Mouse (Mus musculus) Patski (cell line): Measurements from ENCODE around the gene Aldh4a1. TPM values are rescaled to one million over a fixed set of nuclear protein-coding genes. Genes with fewer than 3 reads are reported as not detected.

Experiments used
- ATAC-seq: fragments of 100-300 bp; one replicate; pipeline ENCODE4 v1.8.0; 2021
- CTCF ChIA-PET: fragments of 350-600 bp; sonication (Branson Sonifier 250); formaldehyde crosslinking; loops from one replicate; lab custom pipeline; 2022; ENCODE audit warnings: inconsistent platforms; lab: Charles Lee
- POLR2A ChIA-PET: fragments of 350-600 bp; sonication (Branson Sonifier 250); formaldehyde crosslinking; loops from one replicate; lab custom pipeline; 2022; ENCODE audit warnings: antibody characterized with exemption, inconsistent platforms; lab: Charles Lee
- DNase-seq: peaks from one replicate; pipeline ENCODE4 v3.0.0-alpha.2; 2011; ENCODE audit warnings: low read depth, low spot score
- H3K27me3 ChIP-seq: fragments of 371-371 bp; one replicate; pipeline ENCODE4 v1.5.1; 2021
- CTCF ChIP-seq: fragments of 100-300 bp; IDR thresholded peaks from one replicate; pipeline ENCODE4 v1.5.1; 2021
- in situ Hi-C: fragments of 300-500 bp; cut with MboI; formaldehyde crosslinking; loops from 3 replicates; pipeline ENCODE4 v1.11.1; 2018; ENCODE audit warnings: low pct_unique_long_range_greater_than_20kb, mixed read lengths
- polyA plus RNA-seq: library from polyadenylated mRNA; unstranded; gene quantifications from one replicate; pipeline ENCODE4 v1.2.3, GENCODE M21; 2021

Gene Aldh4a1
- polyA plus RNA-seq, 1 experiment from 2014 or later, result 34.4 TPM

- in situ Hi-C loops, result loop anchor here (25.0 kb wide), 1 partner anchor 1050 kb away; no protein-coding TSS in a partner anchor
- CTCF ChIA-PET, result no interaction called here
- no peak for DNase-seq
Measured at GRCm38 (mm10) chr4:139587773-139588172, 34.9 kb upstream of the Aldh4a1 start.

GRCm38 (mm10) chr4:139589351-139590027 lies 33.2 kb upstream of the Aldh4a1 start:
- POLR2A ChIA-PET, result no interaction called here
- CTCF ChIA-PET, result no interaction called here
- in situ Hi-C loops, result loop anchor here (25.0 kb wide), 1 partner anchor 1048 kb away; no protein-coding TSS in a partner anchor
- ATAC-seq (no peak), DNase-seq (no peak)
- TF ChIP-seq CTCF, result no peak
- no peaks in the 10 kb centered on the region for H3K27me3 ChIP-seq

More at GRCm38 (mm10) chr4:139587773-139588172, 34.9 kb upstream of the Aldh4a1 start:
- ATAC-seq, result no peak
- no peaks in the 10 kb centered on the region for H3K27me3 ChIP-seq
- POLR2A ChIA-PET, result no interaction called here
- no peak for TF ChIP-seq CTCF

GRCm38 (mm10) chr4:139590446-139590845 lies 32.2 kb upstream of the Aldh4a1 start:
- no peak for DNase-seq
- TF ChIP-seq CTCF, result no peak
- in situ Hi-C loops, result loop anchor here (25.0 kb wide), 1 partner anchor 1047 kb away; no protein-coding TSS in a partner anchor
- ChIA-PET CTCF (no interaction called here), POLR2A (no interaction called here)
- H3K27me3 ChIP-seq, result no peaks in the 10 kb centered on the region
- no peak for ATAC-seq

GRCm38 (mm10) chr4:139592895-139593294 lies 29.8 kb upstream of the Aldh4a1 start:
- ChIA-PET POLR2A (no interaction called here), CTCF (interaction anchor here (1.2 kb wide), 1 partner anchor 9 kb away, joined by 3 read pairs; no protein-coding TSS in a partner anchor)
- no peak for DNase-seq
- H3K27me3 ChIP-seq, result no peaks in the 10 kb centered on the region
- in situ Hi-C loops, result loop anchor here (25.0 kb wide), 1 partner anchor 1044 kb away; no protein-coding TSS in a partner anchor
- no peak for ATAC-seq
- no peak for TF ChIP-seq CTCF

GRCm38 (mm10) chr4:139593383-139593782 lies 29.3 kb upstream of the Aldh4a1 start:
- ChIA-PET CTCF (interaction anchor here (1.2 kb wide), 1 partner anchor 9 kb away, joined by 3 read pairs; no protein-coding TSS in a partner anchor), POLR2A (no interaction called here)
- ATAC-seq (no peak), DNase-seq (no peak)
- H3K27me3 ChIP-seq, result no peaks in the 10 kb centered on the region
- no peak for TF ChIP-seq CTCF
- in situ Hi-C loops, result loop anchor here (25.0 kb wide), 1 partner anchor 1044 kb away; no protein-coding TSS in a partner anchor

- DNase-seq (no peak), ATAC-seq (no peak)
- ChIA-PET POLR2A (no interaction called here), CTCF (no interaction called here)
- in situ Hi-C loops, result loop anchor here (25.0 kb wide), 1 partner anchor 1043 kb away; no protein-coding TSS in a partner anchor
- H3K27me3 ChIP-seq, result no peaks in the 10 kb centered on the region
- TF ChIP-seq CTCF, result no peak
Measured at GRCm38 (mm10) chr4:139594062-139594461, 28.6 kb upstream of the Aldh4a1 start.

- DNase-seq, result no peak
- TF ChIP-seq CTCF, result no peak
- no peaks in the 10 kb centered on the region for H3K27me3 ChIP-seq
- ChIA-PET CTCF (no interaction called here), POLR2A (no interaction called here)
- no peak for ATAC-seq
- in situ Hi-C loops, result loop anchor here (25.0 kb wide), 1 partner anchor 1041 kb away; no protein-coding TSS in a partner anchor
Measured at GRCm38 (mm10) chr4:139596715-139597114, 26.0 kb upstream of the Aldh4a1 start.

- CTCF ChIA-PET, result interaction anchor here (0.7 kb wide), 1 partner anchor 39 kb away, joined by 3 read pairs; no protein-coding TSS in a partner anchor
- POLR2A ChIA-PET, result no interaction called here
- TF ChIP-seq CTCF, result no peak
- ATAC-seq, result no peak
- DNase-seq, result no peak
- H3K27me3 ChIP-seq, result no peaks in the 10 kb centered on the region
- in situ Hi-C loops, result loop anchor here (25.0 kb wide), 1 partner anchor 1040 kb away; no protein-coding TSS in a partner anchor
Measured at GRCm38 (mm10) chr4:139597286-139598284, 25.1 kb upstream of the Aldh4a1 start.

- ATAC-seq (no peak), DNase-seq (no peak)
- in situ Hi-C loops, result loop anchor here (25.0 kb wide), 1 partner anchor 1039 kb away; no protein-coding TSS in a partner anchor
- POLR2A ChIA-PET, result no interaction called here
- no peak for TF ChIP-seq CTCF
- CTCF ChIA-PET, result interaction anchor here (0.7 kb wide), 1 partner anchor 38 kb away, joined by 3 read pairs; no protein-coding TSS in a partner anchor
- H3K27me3 ChIP-seq, result no peaks in the 10 kb centered on the region
Measured at GRCm38 (mm10) chr4:139598356-139598755, 24.3 kb upstream of the Aldh4a1 start.
